Mouse (Mus musculus) c-Kit-positive CD71-positive TER-119-negative erythroid progenitor cells, embryonic 14.5 days (primary cell): ENCODE results near the gene Mettl16.
A peak's percentile ranks its signal among the peaks of the same experiment; 100 is the strongest.

ENCODE experiments used
- DNase-seq: peaks from one replicate; pipeline ENCODE4 v3.0.0-alpha.2; 2013; ENCODE audit warnings: low read depth

Mettl16 gene

GRCm38 (mm10) chr11:74770595-74771207, at the start of gene Mettl16:
TSS of gene Mettl16 (plus strand) at chr11:74770830.
- peak; percentile 97 for DNase-seq

- DNase-seq: no peak
These were observed 49.5 kb upstream of the Mettl16 start for GRCm38 (mm10) chr11:74721141-74721540.

- DNase-seq: no peak
These were observed 48.7 kb upstream of the Mettl16 start for GRCm38 (mm10) chr11:74721971-74722370.

GRCm38 (mm10) chr11:74723357-74724234, 47.0 kb upstream of the Mettl16 start:
- peak; percentile 72 for DNase-seq

GRCm38 (mm10) chr11:74724235-74724791, 46.3 kb upstream of the Mettl16 start, which contains the start of gene Pafah1b1:
TSS of gene Pafah1b1 (minus strand) at chr11:74724670.
- DNase-seq: peak; percentile 80

GRCm38 (mm10) chr11:74725181-74725580, 45.4 kb upstream of the Mettl16 start:
- no peak for DNase-seq

- DNase-seq: no peak
These were observed 35.7 kb upstream of the Mettl16 start for GRCm38 (mm10) chr11:74734917-74735316.

GRCm38 (mm10) chr11:74737861-74738260, 32.8 kb upstream of the Mettl16 start:
- DNase-seq: no peak

- no peak for DNase-seq
These were observed 22.6 kb upstream of the Mettl16 start for GRCm38 (mm10) chr11:74748022-74748421.

GRCm38 (mm10) chr11:74749241-74749640, 21.4 kb upstream of the Mettl16 start:
- DNase-seq: no peak

GRCm38 (mm10) chr11:74750662-74751351, 19.8 kb upstream of the Mettl16 start:
- DNase-seq: no peak

- no peak for DNase-seq
These were observed 19.1 kb upstream of the Mettl16 start for GRCm38 (mm10) chr11:74751352-74752066.

- DNase-seq: no peak
These were observed 14.0 kb upstream of the Mettl16 start for GRCm38 (mm10) chr11:74756631-74757030.

- no peak for DNase-seq
These were observed 9.5 kb upstream of the Mettl16 start for GRCm38 (mm10) chr11:74761011-74761705.

GRCm38 (mm10) chr11:74763960-74764625, 6.5 kb upstream of the Mettl16 start:
- no peak for DNase-seq

GRCm38 (mm10) chr11:74767469-74767868, 3.2 kb upstream of the Mettl16 start:
- no peak for DNase-seq

GRCm38 (mm10) chr11:74768045-74768444, 2.6 kb upstream of the Mettl16 start:
- DNase-seq: peak; percentile 53

GRCm38 (mm10) chr11:74770037-74770436, 593 bp upstream of the Mettl16 start:
- no peak for DNase-seq

- peak; percentile 15 for DNase-seq
These were observed 604 bp downstream of the Mettl16 start for GRCm38 (mm10) chr11:74771234-74771633.

- DNase-seq: peak; percentile 7
These were observed 1.0 kb downstream of the Mettl16 start for GRCm38 (mm10) chr11:74771650-74772049.
